Mouse (Mus musculus) thymus, adult 2 months (tissue): ENCODE results near the gene Wdr41.

Experiments used
- CTCF ChIP-seq: fragments of 200-500 bp; IDR thresholded peaks from 2 replicates; pipeline ENCODE4 v1.5.1; 2012; ENCODE audit warnings: mild to moderate bottlenecking, control low read depth, low read length, moderate library complexity, borderline replicate concordance; ENCODE audit not compliant: control insufficient read depth, poor library complexity, insufficient read depth; ENCODE audit errors: extremely low read depth
- POLR2A ChIP-seq: fragments of 200-500 bp; IDR thresholded peaks from 2 replicates; pipeline ENCODE4 v1.6.1; 2012; ENCODE audit warnings: mild to moderate bottlenecking, low read length, control low read depth, moderate library complexity; ENCODE audit not compliant: control insufficient read depth, poor library complexity, insufficient read depth; ENCODE audit errors: extremely low read depth

GRCm38 (mm10) chr13:94957965-94958364 lies 18.2 kb upstream of the Wdr41 start:
- no peak for TF ChIP-seq CTCF
- no peak for TF ChIP-seq POLR2A
